Mouse (Mus musculus): ENCODE measurements around the gene Ccdc142. TPM values are rescaled to one million over a fixed set of nuclear protein-coding genes. Genes with fewer than 3 reads are reported as not detected.

Ccdc142 gene
- polyA plus RNA-seq, 1 experiment from 2014 or later = 2.1 TPM

DNA sequence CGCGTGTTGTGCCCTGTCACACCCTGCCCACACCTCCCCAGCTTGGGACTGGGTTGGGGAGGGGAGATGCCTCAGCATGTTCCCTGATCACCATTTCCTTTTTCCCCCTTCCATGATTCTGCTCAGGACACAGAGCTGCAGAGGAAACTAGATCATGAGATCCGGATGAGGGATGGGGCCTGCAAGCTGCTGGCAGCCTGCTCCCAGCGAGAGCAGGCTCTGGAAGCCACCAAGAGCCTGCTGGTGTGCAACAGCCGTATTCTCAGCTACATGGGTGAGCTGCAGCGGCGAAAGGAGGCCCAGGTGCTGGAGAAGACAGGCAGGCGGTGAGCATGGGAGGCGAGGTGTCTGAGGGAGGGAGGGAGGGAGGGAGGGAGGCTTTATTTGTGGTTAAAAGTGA is 44.4 kb downstream of the Ccdc142 start:
- H3K9ac ChIP-seq (ENCODE audit: low read depth, low read length) = no peak overlapping the region
- peaks cover 18% of the 10 kb centered on the region for H3K4me1 ChIP-seq (ENCODE audit: control insufficient read depth, insufficient read depth, low read length)
- no peaks in the 10 kb centered on the region for H3K27me3 ChIP-seq (ENCODE audit: control insufficient read depth, insufficient read depth, low read length)
- 62% methylated on average over 9 of the region's 9 CpGs for WGBS (ENCODE audit: insufficient replicate concordance)
- no peaks in the 10 kb centered on the region for H3K9me3 ChIP-seq (replicated peaks; ENCODE audit: control insufficient read depth, low read length)
- H3K27ac ChIP-seq (ENCODE audit: low read depth, low read length) = 0 out of 2 replicates have a peak overlapping the region, but pooled peaks have one; percentile 54
- H3K4me2 ChIP-seq = no peak overlapping the region
- ATAC-seq (replicated peaks; ENCODE audit: insufficient number of reproducible peaks, low FRiP score, low TSS enrichment) = no peak
- H3K4me3 ChIP-seq (ENCODE audit: low read depth, low read length) = no peak overlapping the region
- H3K36me3 ChIP-seq (ENCODE audit: control insufficient read depth, insufficient read depth, low read length) = peaks cover 3% of the 10 kb centered on the region; the same call in 1 of the 2 replicates

DNA sequence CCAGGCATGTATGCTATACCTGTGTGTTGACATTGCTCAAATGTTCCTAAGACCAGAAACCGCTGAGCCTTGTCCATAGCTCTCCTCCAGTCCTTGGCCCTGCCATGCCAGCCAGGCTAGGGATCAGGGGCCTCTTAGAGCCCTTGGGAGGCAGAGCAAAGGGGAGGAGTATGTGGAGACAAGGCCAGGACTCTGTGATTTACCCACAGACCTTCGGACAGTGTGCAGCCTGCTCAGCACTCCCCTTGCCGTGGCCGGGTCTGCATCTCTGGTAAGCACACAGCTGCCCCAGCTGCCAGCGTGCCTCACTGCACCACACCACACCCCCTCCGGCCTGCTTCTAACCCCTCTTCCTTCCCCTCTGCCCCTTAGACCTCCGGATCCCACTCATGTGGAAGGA is 45.9 kb downstream of the Ccdc142 start:
- Histone ChIP-seq H3K4me1 (ENCODE audit: control insufficient read depth, insufficient read depth, low read length) (peaks cover 18% of the 10 kb centered on the region), H3K4me3 (ENCODE audit: low read depth, low read length) (no peak overlapping the region), H3K27me3 (ENCODE audit: control insufficient read depth, insufficient read depth, low read length) (no peaks in the 10 kb centered on the region), H3K36me3 (ENCODE audit: control insufficient read depth, insufficient read depth, low read length) (peaks cover 3% of the 10 kb centered on the region; the same call in 1 of the 2 replicates), H3K4me2 (no peak overlapping the region), H3K27ac (ENCODE audit: low read depth, low read length) (no peak overlapping the region), H3K9me3 (replicated peaks; ENCODE audit: control insufficient read depth, low read length) (no peaks in the 10 kb centered on the region), H3K9ac (ENCODE audit: low read depth, low read length) (no peak overlapping the region)
- WGBS (ENCODE audit: insufficient replicate concordance) = 56% methylated on average over 7 of the region's 7 CpGs
- no peak for ATAC-seq (replicated peaks; ENCODE audit: insufficient number of reproducible peaks, low FRiP score, low TSS enrichment)

DNA sequence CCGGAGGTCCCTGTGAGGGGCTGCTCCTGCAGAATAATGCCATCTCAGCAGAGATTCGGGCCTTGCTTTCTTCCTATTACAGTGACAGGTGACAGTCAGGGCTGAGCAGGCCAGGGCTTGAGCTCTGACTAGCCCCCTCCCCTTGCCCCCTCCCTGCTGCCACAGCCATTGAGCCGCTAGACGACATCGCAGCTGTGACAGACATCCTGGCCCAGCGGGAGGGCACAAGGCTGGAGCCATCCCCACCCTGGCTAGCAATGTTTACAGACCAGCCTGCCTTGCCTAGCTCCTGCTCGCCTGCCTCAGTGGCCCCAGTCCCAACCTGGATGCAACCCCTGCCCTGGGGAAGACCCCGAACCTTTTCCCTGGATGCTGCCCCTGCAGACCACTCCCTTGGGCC is 50.3 kb downstream of the Ccdc142 start:
- Histone ChIP-seq H3K9me3 (replicated peaks; ENCODE audit: control insufficient read depth, low read length) (no peaks in the 10 kb centered on the region), H3K36me3 (ENCODE audit: control insufficient read depth, insufficient read depth, low read length) (peaks cover 8% of the 10 kb centered on the region; the same call in 1 of the 2 replicates), H3K4me2 (no peak overlapping the region), H3K4me3 (ENCODE audit: low read depth, low read length) (no peak overlapping the region), H3K27me3 (ENCODE audit: control insufficient read depth, insufficient read depth, low read length) (peaks cover 3% of the 10 kb centered on the region; the same call in 1 of the 2 replicates), H3K4me1 (ENCODE audit: control insufficient read depth, insufficient read depth, low read length) (peaks cover 12% of the 10 kb centered on the region), H3K27ac (ENCODE audit: low read depth, low read length) (no peak overlapping the region), H3K9ac (ENCODE audit: low read depth, low read length) (peak overlapping the region; percentile 23)
- 14% methylated on average over 8 of the region's 8 CpGs for WGBS (ENCODE audit: insufficient replicate concordance)
- no peak for ATAC-seq (replicated peaks; ENCODE audit: insufficient number of reproducible peaks, low FRiP score, low TSS enrichment)

DNA sequence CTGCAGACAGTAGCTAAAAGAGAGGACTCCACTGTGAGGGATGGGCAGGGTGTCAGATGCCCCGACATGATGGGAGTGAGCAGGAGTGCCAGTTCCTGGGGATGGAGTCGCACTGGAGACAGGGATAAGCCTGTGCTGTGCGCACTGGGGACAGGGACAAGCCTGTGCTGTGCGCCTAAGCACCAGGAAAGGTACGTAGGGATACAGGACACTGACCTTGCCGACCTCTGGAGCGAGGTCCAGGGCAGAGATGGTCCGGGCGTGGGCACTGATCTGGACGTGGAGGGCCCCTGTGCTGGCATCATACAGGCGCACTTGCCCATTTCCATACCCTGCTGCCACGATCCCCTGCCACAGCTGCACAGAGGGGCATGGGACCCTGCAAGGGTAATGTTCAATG is 51.6 kb downstream of the Ccdc142 start:
- Histone ChIP-seq H3K27me3 (ENCODE audit: control insufficient read depth, insufficient read depth, low read length) (peaks cover 3% of the 10 kb centered on the region; the same call in 1 of the 2 replicates), H3K4me3 (ENCODE audit: low read depth, low read length) (no peak overlapping the region), H3K27ac (ENCODE audit: low read depth, low read length) (no peak overlapping the region), H3K36me3 (ENCODE audit: control insufficient read depth, insufficient read depth, low read length) (peaks cover 6% of the 10 kb centered on the region; the same call in 1 of the 2 replicates), H3K9ac (ENCODE audit: low read depth, low read length) (no peak overlapping the region), H3K4me1 (ENCODE audit: control insufficient read depth, insufficient read depth, low read length) (peaks cover 12% of the 10 kb centered on the region), H3K4me2 (no peak overlapping the region), H3K9me3 (replicated peaks; ENCODE audit: control insufficient read depth, low read length) (no peaks in the 10 kb centered on the region)
- WGBS (ENCODE audit: insufficient replicate concordance) = 85% methylated on average over 12 of the region's 12 CpGs
- ATAC-seq (replicated peaks; ENCODE audit: insufficient number of reproducible peaks, low FRiP score, low TSS enrichment) = no peak

DNA sequence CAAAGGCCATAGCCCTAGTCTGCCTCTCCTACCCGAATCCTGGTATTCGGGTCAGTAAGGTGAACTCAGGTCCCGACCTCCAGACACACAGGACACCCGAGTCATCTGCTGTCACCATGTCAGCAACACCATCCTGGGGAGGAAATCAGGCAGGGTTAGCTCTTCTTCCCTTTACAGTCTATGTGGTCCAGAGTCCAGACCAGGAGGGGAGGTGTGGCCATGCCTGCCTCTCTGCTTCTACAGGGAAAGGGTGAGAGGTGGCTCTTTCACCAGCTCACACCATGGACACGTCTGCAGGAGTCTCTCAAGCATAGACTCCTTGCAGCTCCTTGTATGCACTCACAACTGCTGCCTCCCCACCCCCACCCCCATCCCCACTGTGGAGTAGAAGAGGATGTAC is 52.1 kb downstream of the Ccdc142 start:
- Histone ChIP-seq H3K27ac (ENCODE audit: low read depth, low read length) (no peak overlapping the region), H3K27me3 (ENCODE audit: control insufficient read depth, insufficient read depth, low read length) (peaks cover 3% of the 10 kb centered on the region; the same call in 1 of the 2 replicates), H3K4me1 (ENCODE audit: control insufficient read depth, insufficient read depth, low read length) (peaks cover 12% of the 10 kb centered on the region), H3K36me3 (ENCODE audit: control insufficient read depth, insufficient read depth, low read length) (peaks cover 6% of the 10 kb centered on the region; the same call in 1 of the 2 replicates), H3K4me2 (no peak overlapping the region), H3K9ac (ENCODE audit: low read depth, low read length) (no peak overlapping the region), H3K9me3 (replicated peaks; ENCODE audit: control insufficient read depth, low read length) (no peaks in the 10 kb centered on the region), H3K4me3 (ENCODE audit: low read depth, low read length) (no peak overlapping the region)
- ATAC-seq (replicated peaks; ENCODE audit: insufficient number of reproducible peaks, low FRiP score, low TSS enrichment) = no peak
- 66% methylated on average over 5 of the region's 5 CpGs for WGBS (ENCODE audit: insufficient replicate concordance)

DNA sequence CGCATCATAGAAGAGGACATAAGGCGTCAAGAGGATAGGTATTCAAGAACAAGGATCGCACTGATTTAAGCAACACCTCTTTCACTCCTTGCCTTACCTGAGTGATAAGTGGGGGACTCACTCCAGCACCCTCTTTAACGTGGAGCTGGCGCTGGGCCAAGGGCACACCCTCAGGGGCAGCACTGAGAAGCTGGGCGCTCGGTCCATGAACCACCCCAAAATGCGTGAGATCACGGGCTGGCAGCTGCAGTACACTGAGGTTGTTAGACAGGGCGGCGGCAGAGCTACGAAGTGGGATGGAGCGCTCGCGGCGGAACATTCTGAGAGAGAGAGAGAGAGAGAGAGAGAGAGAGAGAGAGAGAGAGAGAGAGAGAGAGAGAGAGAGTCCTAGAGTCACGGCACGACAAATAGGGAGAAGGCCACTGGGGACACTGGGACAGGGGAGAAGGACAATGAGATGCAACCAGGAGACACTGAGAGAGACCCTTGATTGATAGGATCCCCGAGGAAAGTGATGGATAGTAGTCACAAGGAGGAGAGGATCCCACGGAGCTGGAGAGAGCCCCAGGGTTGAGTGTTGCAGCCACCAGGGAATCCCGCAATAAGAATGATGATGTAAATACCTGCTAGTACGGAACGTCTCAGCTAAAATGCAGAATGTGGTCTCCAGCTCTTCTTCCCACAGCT is 54.3 kb downstream of the Ccdc142 start:
- Histone ChIP-seq H3K27ac (ENCODE audit: low read depth, low read length) (no peak overlapping the region), H3K27me3 (ENCODE audit: control insufficient read depth, insufficient read depth, low read length) (peaks cover 12% of the 10 kb centered on the region), H3K4me1 (ENCODE audit: control insufficient read depth, insufficient read depth, low read length) (peaks cover 10% of the 10 kb centered on the region), H3K4me2 (peak overlapping the region; percentile 87), H3K4me3 (ENCODE audit: low read depth, low read length) (peak overlapping the region; percentile 58), H3K9ac (ENCODE audit: low read depth, low read length) (peak overlapping the region; percentile 59), H3K9me3 (replicated peaks; ENCODE audit: control insufficient read depth, low read length) (no peaks in the 10 kb centered on the region), H3K36me3 (ENCODE audit: control insufficient read depth, insufficient read depth, low read length) (peaks cover 6% of the 10 kb centered on the region; the same call in 1 of the 2 replicates)
- ATAC-seq (replicated peaks; ENCODE audit: insufficient number of reproducible peaks, low FRiP score, low TSS enrichment) = no peak
- WGBS (ENCODE audit: insufficient replicate concordance) = 8% methylated on average over 23 of the region's 23 CpGs

DNA sequence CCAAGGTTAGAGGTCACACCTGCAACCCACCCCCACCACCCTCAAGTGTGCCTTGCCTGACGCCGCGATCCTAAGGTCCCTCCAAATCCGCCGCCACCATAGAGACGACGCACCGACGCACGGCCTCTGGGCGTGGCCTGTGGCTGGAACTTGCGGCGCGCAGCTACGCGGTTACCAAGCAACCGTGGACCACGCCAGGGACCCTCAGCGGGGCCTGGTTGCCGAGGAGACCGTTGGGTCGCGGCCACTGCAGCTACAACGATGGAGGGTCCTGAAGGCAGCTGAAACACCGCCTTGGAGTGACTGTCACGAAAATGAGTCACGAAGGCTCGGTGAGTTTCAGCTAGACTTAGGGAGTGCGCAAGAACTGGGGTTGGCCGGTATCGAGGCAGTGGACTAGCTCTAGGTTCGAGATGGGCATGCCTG is 54.9 kb downstream of the Ccdc142 start, which contains the start of the genes Wdr54 and 1700003E16Rik:
Gene Wdr54 (minus strand): TSS at position 139 of the 426 bp plus-strand sequence.
Gene 1700003E16Rik (plus strand): TSS at position 146 of the 426 bp plus-strand sequence.
- H3K36me3 ChIP-seq (ENCODE audit: control insufficient read depth, insufficient read depth, low read length) = peaks cover 6% of the 10 kb centered on the region; the same call in 1 of the 2 replicates
- peak within 1 kb of the TSS; percentile 58 for H3K4me3 ChIP-seq (ENCODE audit: low read depth, low read length)
- H3K9ac ChIP-seq (ENCODE audit: low read depth, low read length) = peak within 1 kb of the TSS; percentile 59
- H3K9me3 ChIP-seq (replicated peaks; ENCODE audit: control insufficient read depth, low read length) = no peaks in the 10 kb centered on the region
- peaks cover 17% of the 10 kb centered on the region for H3K27me3 ChIP-seq (ENCODE audit: control insufficient read depth, insufficient read depth, low read length)
- peak within 1 kb of the TSS; percentile 87 for H3K4me2 ChIP-seq
- 2% methylated on average over 32 of the region's 32 CpGs for WGBS (ENCODE audit: insufficient replicate concordance)
- peaks cover 5% of the 10 kb centered on the region for H3K4me1 ChIP-seq (ENCODE audit: control insufficient read depth, insufficient read depth, low read length)
- peak; percentile 73 for ATAC-seq (replicated peaks; ENCODE audit: insufficient number of reproducible peaks, low FRiP score, low TSS enrichment)
- no peak within 1 kb of the TSS for H3K27ac ChIP-seq (ENCODE audit: low read depth, low read length)
